Mouse (Mus musculus): ENCODE data around the gene Stil.

GRCm38 (mm10) chr4:114973229-114973740 is 26.7 kb upstream of the Stil start:
- TF ChIP-seq POLR2A (IDR thresholded peaks at IDR 0.05; ENCODE audit: borderline replicate concordance, low read depth, low read length) (no peak), CTCF (IDR thresholded peaks at IDR 0.05; ENCODE audit: low read depth, low read length) (no peak)

Data from bone marrow macrophage, adult 2 months (primary cell).